Mouse (Mus musculus): Measurements from ENCODE around the gene Olfm2.

The Olfm2 gene

GRCm38 (mm10) chr9:20746017-20746660 is at the start of gene Olfm2:
TSS of gene Olfm2 (minus strand) at chr9:20746349.
- peak in 1 of 2 experiments; percentile 28 for DNase-seq (ENCODE audit: low spot score in 2 of 2)

- no peak for DNase-seq (ENCODE audit: low spot score in 2 of 2)
Measured at GRCm38 (mm10) chr9:20794108-20794806, 48.1 kb upstream of the Olfm2 start.

GRCm38 (mm10) chr9:20790345-20790744 is 44.2 kb upstream of the Olfm2 start:
- DNase-seq (ENCODE audit: low spot score in 2 of 2): no peak

- no peak for DNase-seq (ENCODE audit: low spot score in 2 of 2)
Measured at GRCm38 (mm10) chr9:20789651-20790050, 43.5 kb upstream of the Olfm2 start.

- no peak for DNase-seq (ENCODE audit: low spot score in 2 of 2)
Measured at GRCm38 (mm10) chr9:20787992-20788391, 41.8 kb upstream of the Olfm2 start.

- DNase-seq (ENCODE audit: low spot score in 2 of 2): no peak
Measured at GRCm38 (mm10) chr9:20785055-20785454, 38.9 kb upstream of the Olfm2 start.

GRCm38 (mm10) chr9:20781286-20781685 is 35.1 kb upstream of the Olfm2 start:
- DNase-seq (ENCODE audit: low spot score in 2 of 2): no peak

- no peak for DNase-seq (ENCODE audit: low spot score in 2 of 2)
Measured at GRCm38 (mm10) chr9:20765274-20765673, 19.1 kb upstream of the Olfm2 start.

- DNase-seq (ENCODE audit: low spot score in 2 of 2): no peak
Measured at GRCm38 (mm10) chr9:20763099-20763498, 16.9 kb upstream of the Olfm2 start.

- DNase-seq (ENCODE audit: low spot score in 2 of 2): no peak
Measured at GRCm38 (mm10) chr9:20762197-20762961, 16.2 kb upstream of the Olfm2 start.

- no peak for DNase-seq (ENCODE audit: low spot score in 2 of 2)
Measured at GRCm38 (mm10) chr9:20761388-20761787, 15.2 kb upstream of the Olfm2 start.

- no peak for DNase-seq (ENCODE audit: low spot score in 2 of 2)
Measured at GRCm38 (mm10) chr9:20760813-20761212, 14.7 kb upstream of the Olfm2 start.

- DNase-seq (ENCODE audit: low spot score in 2 of 2): no peak
Measured at GRCm38 (mm10) chr9:20758896-20759295, 12.7 kb upstream of the Olfm2 start.

- no peak for DNase-seq (ENCODE audit: low spot score in 2 of 2)
Measured at GRCm38 (mm10) chr9:20758243-20758642, 12.1 kb upstream of the Olfm2 start.

GRCm38 (mm10) chr9:20757087-20757955 is 11.2 kb upstream of the Olfm2 start:
- peak; percentile 17 to 74 for DNase-seq (ENCODE audit: low spot score in 2 of 2)

- no peak for DNase-seq (ENCODE audit: low spot score in 2 of 2)
Measured at GRCm38 (mm10) chr9:20756081-20756700, 10.0 kb upstream of the Olfm2 start.

GRCm38 (mm10) chr9:20754335-20754734 is 8.2 kb upstream of the Olfm2 start:
- no peak for DNase-seq (ENCODE audit: low spot score in 2 of 2)

GRCm38 (mm10) chr9:20751477-20752029 is 5.4 kb upstream of the Olfm2 start:
- no peak for DNase-seq (ENCODE audit: low spot score in 2 of 2)

- no peak for DNase-seq (ENCODE audit: low spot score in 2 of 2)
Measured at GRCm38 (mm10) chr9:20749213-20749612, 3.1 kb upstream of the Olfm2 start.

- no peak for DNase-seq (ENCODE audit: low spot score in 2 of 2)
Measured at GRCm38 (mm10) chr9:20748540-20748939, 2.4 kb upstream of the Olfm2 start.

- no peak for DNase-seq (ENCODE audit: low spot score in 2 of 2)
Measured at GRCm38 (mm10) chr9:20747682-20748081, 1.5 kb upstream of the Olfm2 start.
